Mouse (Mus musculus) CH12.LX (cell line): Measurements from ENCODE around the gene Dagla.

ENCODE experiments used
- BHLHE40 ChIP-seq: IDR thresholded peaks from 2 replicates; pipeline ENCODE4 v1.6.1; 2011; ENCODE audit warnings: mild to moderate bottlenecking, low read depth, low read length, improper control_type of control experiment
- CHD2 ChIP-seq: IDR thresholded peaks from 2 replicates; pipeline ENCODE4 v1.6.1; 2011; ENCODE audit warnings: low read length, improper control_type of control experiment
- EP300 ChIP-seq: IDR thresholded peaks from 2 replicates; pipeline ENCODE4 v1.6.1; 2011; ENCODE audit warnings: low read length, improper control_type of control experiment
- ETS1 ChIP-seq: conservative IDR thresholded peaks from 2 replicates; pipeline ENCODE4 v1.6.1; 2012; ENCODE audit warnings: low read depth, mild to moderate bottlenecking, inconsistent platforms, low read length, improper control_type of control experiment, moderate library complexity
- GABPA ChIP-seq: IDR thresholded peaks from 2 replicates; pipeline ENCODE4 v1.6.1; 2012; ENCODE audit warnings: low read depth, low read length, improper control_type of control experiment, inconsistent platforms; ENCODE audit not compliant: insufficient replicate concordance
- HCFC1 ChIP-seq: IDR thresholded peaks from 2 replicates; pipeline ENCODE4 v1.6.1; 2012; ENCODE audit warnings: low read depth, mild to moderate bottlenecking, inconsistent platforms, low read length, improper control_type of control experiment
- JUND ChIP-seq: conservative IDR thresholded peaks from 2 replicates; pipeline ENCODE4 v1.6.1; 2011; ENCODE audit warnings: low read depth, low read length, improper control_type of control experiment
- NRF1 ChIP-seq: IDR thresholded peaks from 2 replicates; pipeline ENCODE4 v1.6.1; 2014; ENCODE audit warnings: low read depth, mild to moderate bottlenecking, inconsistent platforms, low read length, improper control_type of control experiment, moderate library complexity
- POLR2A ChIP-seq: IDR thresholded peaks from 2 replicates; pipeline ENCODE4 v1.6.1; 2011; ENCODE audit warnings: low read depth, mild to moderate bottlenecking, improper control_type of control experiment, low read length
- UBTF ChIP-seq: IDR thresholded peaks from 2 replicates; pipeline ENCODE4 v1.6.1; 2012; ENCODE audit warnings: low read depth, mild to moderate bottlenecking, inconsistent platforms, low read length, improper control_type of control experiment, moderate library complexity
- USF1 ChIP-seq: IDR thresholded peaks from 2 replicates; pipeline ENCODE4 v1.6.1; 2014; ENCODE audit warnings: low read depth, mild to moderate bottlenecking, inconsistent platforms, low read length, improper control_type of control experiment

DNA sequence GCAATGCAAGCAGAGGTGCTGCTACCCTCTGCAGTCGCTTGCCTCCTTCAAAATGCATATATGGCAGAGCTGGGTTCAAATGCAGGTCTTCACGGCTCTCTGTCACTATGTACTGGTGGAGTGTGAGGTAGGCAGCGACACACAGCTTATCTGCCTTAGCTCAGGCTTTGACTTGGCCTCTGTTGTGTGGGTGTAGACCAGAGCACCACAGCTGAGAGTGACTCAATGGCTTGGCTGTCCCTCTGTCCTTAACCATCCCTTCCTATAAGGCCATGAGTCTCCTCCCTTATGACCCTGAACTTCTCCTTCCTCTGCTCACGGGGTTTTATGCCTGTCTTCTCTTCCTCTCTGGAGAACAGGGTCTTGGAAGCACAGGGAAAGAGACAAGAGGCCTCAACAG, 93.8 kb downstream of the Dagla start:
- TF ChIP-seq UBTF = no peak
- TF ChIP-seq POLR2A = no peak
- no peak for TF ChIP-seq NRF1
- no peak for TF ChIP-seq EP300
- TF ChIP-seq BHLHE40 = no peak
- no peak for TF ChIP-seq JUND
- no peak for TF ChIP-seq HCFC1
- TF ChIP-seq CHD2 = no peak
- TF ChIP-seq USF1 = no peak
- no peak for TF ChIP-seq ETS1
- no peak for TF ChIP-seq GABPA
